ENCODE assay signal across 24 mouse cellular contexts in genomic region chr9:31085556-31085955, GRCm38 (mm10). TPM values are rescaled to one million over a fixed set of nuclear protein-coding genes. Genes with fewer than 3 reads are reported as not detected.
DNase-seq lines count a peak whose midpoint lies in the region; ATAC-seq lines count a peak whose summit lies in the region.
"Had no signal": no experiment of that assay in that cellular context is flagged by ENCODE, and none has a peak within 500 bp of the region (broad histone marks: within the 10 kb centered on the region; RNA-seq: fewer than 3 reads in every experiment).

No protein-coding gene starts in this region.

- no peak overlapping the region for H3K9ac ChIP-seq in heart, embryonic 12.5 days
- H3K9ac ChIP-seq in liver, embryonic 11.5 days (ENCODE audit: low read depth, low read length): no peak overlapping the region
- H3K9ac ChIP-seq: embryonic facial prominence, embryonic 12.5 days; forebrain, embryonic 13.5 days; forebrain, embryonic 15.5 days had no signal

- no peak overlapping the region for H3K4me2 ChIP-seq in heart, embryonic 12.5 days
- H3K4me2 ChIP-seq in liver, embryonic 11.5 days: no peak overlapping the region
- H3K4me2 ChIP-seq: forebrain, embryonic 13.5 days; forebrain, embryonic 15.5 days had no signal

- ATAC-seq in heart, embryonic 12.5 days (ENCODE audit: insufficient number of reproducible peaks, low FRiP score): no peak
- no peak for ATAC-seq in liver, embryonic 11.5 days (replicated peaks; ENCODE audit: low FRiP score)
- ATAC-seq: activated CD4-positive, CD25-positive, alpha-beta regulatory T cell, adult 4 months; CD4-positive, CD25-positive, alpha-beta regulatory T cell, adult 4 months; Patski had no signal

- peaks cover 43% of the 10 kb centered on the region for H3K27me3 ChIP-seq in heart, embryonic 12.5 days (replicated peaks)
- 0 out of 2 replicates have a peak, but pooled peaks cover 2% of the 10 kb centered on the region for H3K27me3 ChIP-seq in liver, embryonic 11.5 days (replicated peaks; ENCODE audit: control insufficient read depth, insufficient read depth, low read length)
- H3K27me3 ChIP-seq: CH12.LX; forebrain, embryonic 15.5 days had no signal

- peak; percentile 76 for DNase-seq in heart, adult 11 months
- DNase-seq in liver, embryonic 11.5 days (ENCODE audit: low spot score): peak; percentile 23
- no peak for DNase-seq in liver
- peak; percentile 18 for DNase-seq in testis, postnatal 10 days (ENCODE audit: low spot score)
- DNase-seq in testis, postnatal 14 days (ENCODE audit: low spot score): no peak
- DNase-seq: adrenal gland, adult 8-10 months; adrenal gland, postnatal 14 days; adrenal gland, postnatal 36 days; B cell, adult 2 months; cerebellum, adult 11-12 months; cerebellum, adult 2 months; cerebellum, adult 9-10 months; cerebellum, postnatal 10 days; cerebellum, postnatal 25 days had no signal

- peaks cover 7% of the 10 kb centered on the region; the same call in 1 of the 2 replicates for H3K4me1 ChIP-seq in heart, embryonic 12.5 days (replicated peaks)
- no peaks in the 10 kb centered on the region for H3K4me1 ChIP-seq in liver, embryonic 11.5 days (replicated peaks; ENCODE audit: control insufficient read depth, insufficient read depth, low read length)

- no peak overlapping the region for H3K27ac ChIP-seq in heart, embryonic 12.5 days (ENCODE audit: poor library complexity, severe bottlenecking)
- H3K27ac ChIP-seq in liver, embryonic 11.5 days (ENCODE audit: low read depth, low read length): no peak overlapping the region
- H3K27ac ChIP-seq: embryonic facial prominence, embryonic 10.5 days; embryonic facial prominence, embryonic 12.5 days; forebrain, embryonic 13.5 days; forebrain, embryonic 15.5 days had no signal

- H3K36me3 ChIP-seq in heart, embryonic 12.5 days: no peaks in the 10 kb centered on the region
- no peaks in the 10 kb centered on the region for H3K36me3 ChIP-seq in liver, embryonic 11.5 days (ENCODE audit: control insufficient read depth, insufficient read depth, low read length)
- H3K36me3 ChIP-seq: embryonic facial prominence, embryonic 10.5 days; embryonic facial prominence, embryonic 12.5 days; forebrain, embryonic 15.5 days; G1E had no signal

- no peaks in the 10 kb centered on the region for H3K9me3 ChIP-seq in heart, embryonic 12.5 days (replicated peaks)
- no peaks in the 10 kb centered on the region for H3K9me3 ChIP-seq in liver, embryonic 11.5 days (ENCODE audit: control insufficient read depth, low read length)
- H3K9me3 ChIP-seq: embryonic facial prominence, embryonic 10.5 days; embryonic facial prominence, embryonic 12.5 days; forebrain, embryonic 13.5 days; forebrain, embryonic 15.5 days; G1E had no signal

- no peak overlapping the region for H3K4me3 ChIP-seq in heart, embryonic 12.5 days
- no peak overlapping the region for H3K4me3 ChIP-seq in liver, embryonic 11.5 days (ENCODE audit: low read depth, low read length)
- H3K4me3 ChIP-seq: embryonic facial prominence, embryonic 10.5 days; embryonic facial prominence, embryonic 12.5 days; forebrain, embryonic 13.5 days; forebrain, embryonic 15.5 days had no signal

- WGBS in heart, embryonic 12.5 days: 67% methylated on average over 5 of the region's 5 CpGs
- WGBS in liver, embryonic 11.5 days: 69% methylated on average over 5 of the region's 5 CpGs

RNA-seq across cellular contexts. Expression of gene St14, which starts 46.1 kb away (rescaled TPM):
- polyA plus RNA-seq in heart, embryonic 12.5 days (2016; fragmentation: Nextera tagmentation; extraction: Ambion mirVana): 1.3 and 1.5 TPM in 2 replicates
- polyA plus RNA-seq in liver, embryonic 11.5 days (2014; fragmentation: Nextera tagmentation; extraction: Ambion mirVana): 1.4 and 1.5 TPM in 2 replicates
- polyA plus RNA-seq: G1E, Patski had no signal

RNA-seq across cellular contexts. Expression of gene Zbtb44, which starts 55.1 kb away (rescaled TPM):
- 7.6 and 9.1 TPM in 2 replicates for polyA plus RNA-seq in heart, embryonic 12.5 days (2016; fragmentation: Nextera tagmentation; extraction: Ambion mirVana)
- 8.2 and 9.1 TPM in 2 replicates for polyA plus RNA-seq in liver, embryonic 11.5 days (2014; fragmentation: Nextera tagmentation; extraction: Ambion mirVana)

Comparison
In these comparisons a context has a peak if more than half of its experiments do, and no peak if none do; other contexts are left out.
1. DNase-seq: peak in heart, adult 11 months (single experiment), liver, embryonic 11.5 days (single experiment) and testis, postnatal 10 days (single experiment); none in liver (single experiment) and testis, postnatal 14 days (single experiment).